Mouse (Mus musculus): ENCODE results near the gene Gm11444. TPM values are rescaled to one million over a fixed set of nuclear protein-coding genes. Genes with fewer than 3 reads are reported as not detected.

Gene Gm11444
- polyA plus RNA-seq, 1 experiment from 2014 or later, result not detected

GRCm38 (mm10) chr11:85839258-85840030 is 10.7 kb downstream of the Gm11444 start:
- H3K27ac ChIP-seq (ENCODE audit: low read depth, low read length), result no peak overlapping the region
- H3K36me3 ChIP-seq (ENCODE audit: control insufficient read depth, insufficient read depth, low read length), result no peaks in the 10 kb centered on the region
- ATAC-seq (replicated peaks; ENCODE audit: low FRiP score), result no peak
- no peaks in the 10 kb centered on the region for H3K9me3 ChIP-seq (ENCODE audit: control insufficient read depth, low read length)
- H3K4me3 ChIP-seq (ENCODE audit: low read depth, low read length), result no peak overlapping the region
- H3K27me3 ChIP-seq (ENCODE audit: control insufficient read depth, insufficient read depth, low read length), result peaks cover 81% of the 10 kb centered on the region
- no peak for DNase-seq (ENCODE audit: low spot score)
- peaks cover 23% of the 10 kb centered on the region; the same call in 1 of the 2 replicates for H3K4me1 ChIP-seq (replicated peaks; ENCODE audit: control insufficient read depth, insufficient read depth, low read length)
- WGBS, result 4% methylated on average over 7 of the region's 7 CpGs
- no peak overlapping the region for H3K9ac ChIP-seq (ENCODE audit: low read length)
- no peak overlapping the region for H3K4me2 ChIP-seq (ENCODE audit: low read depth, low read length, severe bottlenecking)

GRCm38 (mm10) chr11:85838424-85839257 is 11.5 kb downstream of the Gm11444 start:
- Histone ChIP-seq H3K9ac (ENCODE audit: low read length) (no peak overlapping the region), H3K27ac (ENCODE audit: low read depth, low read length) (no peak overlapping the region)

GRCm38 (mm10) chr11:85837648-85838423 is 12.3 kb downstream of the Gm11444 start:
- no peak overlapping the region for H3K27ac ChIP-seq (ENCODE audit: low read depth, low read length)
- no peak for ATAC-seq (replicated peaks; ENCODE audit: low FRiP score)
- peak overlapping the region; percentile 19 for H3K4me3 ChIP-seq (ENCODE audit: low read depth, low read length)
- H3K27me3 ChIP-seq (ENCODE audit: control insufficient read depth, insufficient read depth, low read length), result peaks cover 93% of the 10 kb centered on the region
- no peaks in the 10 kb centered on the region for H3K36me3 ChIP-seq (ENCODE audit: control insufficient read depth, insufficient read depth, low read length)
- DNase-seq (ENCODE audit: low spot score), result peak; percentile 73
- no peak overlapping the region for H3K9ac ChIP-seq (ENCODE audit: low read length)
- H3K4me1 ChIP-seq (replicated peaks; ENCODE audit: control insufficient read depth, insufficient read depth, low read length), result peaks cover 20% of the 10 kb centered on the region; the same call in 1 of the 2 replicates
- under 1% methylated on average over 64 of the region's 67 CpGs for WGBS
- H3K4me2 ChIP-seq (ENCODE audit: low read depth, low read length, severe bottlenecking), result 0 out of 2 replicates have a peak overlapping the region, but pooled peaks have one; percentile 6
- no peaks in the 10 kb centered on the region for H3K9me3 ChIP-seq (ENCODE audit: control insufficient read depth, low read length)

More at GRCm38 (mm10) chr11:85838424-85839257, 11.5 kb downstream of the Gm11444 start:
- Histone ChIP-seq H3K9me3 (ENCODE audit: control insufficient read depth, low read length) (no peaks in the 10 kb centered on the region), H3K4me2 (ENCODE audit: low read depth, low read length, severe bottlenecking) (no peak overlapping the region), H3K27me3 (ENCODE audit: control insufficient read depth, insufficient read depth, low read length) (peaks cover 88% of the 10 kb centered on the region), H3K36me3 (ENCODE audit: control insufficient read depth, insufficient read depth, low read length) (no peaks in the 10 kb centered on the region), H3K4me1 (replicated peaks; ENCODE audit: control insufficient read depth, insufficient read depth, low read length) (peaks cover 20% of the 10 kb centered on the region; the same call in 1 of the 2 replicates), H3K4me3 (ENCODE audit: low read depth, low read length) (peak overlapping the region; percentile 19)
- ATAC-seq (replicated peaks; ENCODE audit: low FRiP score), result no peak
- DNase-seq (ENCODE audit: low spot score), result no peak
- WGBS, result 4% methylated on average over 20 of the region's 20 CpGs

- DNase-seq (ENCODE audit: low spot score) (no peak), ATAC-seq (replicated peaks; ENCODE audit: low FRiP score) (no peak)
- Histone ChIP-seq H3K4me1 (replicated peaks; ENCODE audit: control insufficient read depth, insufficient read depth, low read length) (peaks cover 20% of the 10 kb centered on the region), H3K9me3 (ENCODE audit: control insufficient read depth, low read length) (no peaks in the 10 kb centered on the region), H3K4me3 (ENCODE audit: low read depth, low read length) (peak overlapping the region; percentile 19; the same call in 1 of the 2 replicates), H3K27me3 (ENCODE audit: control insufficient read depth, insufficient read depth, low read length) (peaks cover 94% of the 10 kb centered on the region), H3K9ac (ENCODE audit: low read length) (no peak overlapping the region), H3K4me2 (ENCODE audit: low read depth, low read length, severe bottlenecking) (no peak overlapping the region), H3K27ac (ENCODE audit: low read depth, low read length) (no peak overlapping the region), H3K36me3 (ENCODE audit: control insufficient read depth, insufficient read depth, low read length) (no peaks in the 10 kb centered on the region)
- 1% methylated on average over 18 of the region's 18 CpGs for WGBS
These were observed 12.9 kb downstream of the Gm11444 start for GRCm38 (mm10) chr11:85837291-85837647.

GRCm38 (mm10) chr11:85836523-85837290 is 13.4 kb downstream of the Gm11444 start:
- ATAC-seq (replicated peaks; ENCODE audit: low FRiP score), result no peak
- Histone ChIP-seq H3K27me3 (ENCODE audit: control insufficient read depth, insufficient read depth, low read length) (peaks cover 98% of the 10 kb centered on the region), H3K4me3 (ENCODE audit: low read depth, low read length) (no peak overlapping the region), H3K36me3 (ENCODE audit: control insufficient read depth, insufficient read depth, low read length) (no peaks in the 10 kb centered on the region), H3K9me3 (ENCODE audit: control insufficient read depth, low read length) (no peaks in the 10 kb centered on the region), H3K4me2 (ENCODE audit: low read depth, low read length, severe bottlenecking) (no peak overlapping the region), H3K4me1 (replicated peaks; ENCODE audit: control insufficient read depth, insufficient read depth, low read length) (peaks cover 21% of the 10 kb centered on the region), H3K9ac (ENCODE audit: low read length) (no peak overlapping the region), H3K27ac (ENCODE audit: low read depth, low read length) (no peak overlapping the region)
- peak; percentile 67 for DNase-seq (ENCODE audit: low spot score)
- WGBS, result 2% methylated on average over 32 of the region's 32 CpGs

- Histone ChIP-seq H3K36me3 (ENCODE audit: control insufficient read depth, insufficient read depth, low read length) (no peaks in the 10 kb centered on the region), H3K4me3 (ENCODE audit: low read depth, low read length) (no peak overlapping the region), H3K27ac (ENCODE audit: low read depth, low read length) (no peak overlapping the region), H3K4me2 (ENCODE audit: low read depth, low read length, severe bottlenecking) (no peak overlapping the region), H3K27me3 (ENCODE audit: control insufficient read depth, insufficient read depth, low read length) (peaks cover 98% of the 10 kb centered on the region), H3K9ac (ENCODE audit: low read length) (no peak overlapping the region), H3K9me3 (ENCODE audit: control insufficient read depth, low read length) (no peaks in the 10 kb centered on the region), H3K4me1 (replicated peaks; ENCODE audit: control insufficient read depth, insufficient read depth, low read length) (peaks cover 17% of the 10 kb centered on the region)
- ATAC-seq (replicated peaks; ENCODE audit: low FRiP score) (no peak), DNase-seq (ENCODE audit: low spot score) (peak; percentile 52)
- WGBS, result 3% methylated on average over 16 of the region's 16 CpGs
These were observed 14.2 kb downstream of the Gm11444 start for GRCm38 (mm10) chr11:85835753-85836522.

- H3K27me3 ChIP-seq (ENCODE audit: control insufficient read depth, insufficient read depth, low read length), result peaks cover 98% of the 10 kb centered on the region
- ATAC-seq (replicated peaks; ENCODE audit: low FRiP score), result no peak
These were observed 15.0 kb downstream of the Gm11444 start for GRCm38 (mm10) chr11:85835001-85835752.

More at GRCm38 (mm10) chr11:85835001-85835752, 15.0 kb downstream of the Gm11444 start:
- DNase-seq (ENCODE audit: low spot score), result no peak
- peaks cover 14% of the 10 kb centered on the region for H3K4me1 ChIP-seq (replicated peaks; ENCODE audit: control insufficient read depth, insufficient read depth, low read length)
- H3K27ac ChIP-seq (ENCODE audit: low read depth, low read length), result no peak overlapping the region
- no peaks in the 10 kb centered on the region for H3K9me3 ChIP-seq (ENCODE audit: control insufficient read depth, low read length)
- no peak overlapping the region for H3K4me3 ChIP-seq (ENCODE audit: low read depth, low read length)
- no peaks in the 10 kb centered on the region for H3K36me3 ChIP-seq (ENCODE audit: control insufficient read depth, insufficient read depth, low read length)
- H3K9ac ChIP-seq (ENCODE audit: low read length), result no peak overlapping the region; the same call in 1 of the 2 replicates
- WGBS, result 2% methylated on average over 9 of the region's 9 CpGs
- H3K4me2 ChIP-seq (ENCODE audit: low read depth, low read length, severe bottlenecking), result no peak overlapping the region
